Mouse (Mus musculus): Measurements from ENCODE around the gene Abcb1a.
A peak's percentile ranks its signal among the peaks of the same experiment; 100 is the strongest.

Gene Abcb1a

GRCm38 (mm10) chr5:8659911-8660737 is at the start of gene Abcb1a:
Gene Abcb1a, plus strand, starts transcription at chr5:8660077.
- peak; percentile 61 for DNase-seq (ENCODE audit: low spot score)

GRCm38 (mm10) chr5:8622071-8622595 is 37.7 kb upstream of the Abcb1a start:
- peak; percentile 65 for DNase-seq (ENCODE audit: low spot score)

DNA sequence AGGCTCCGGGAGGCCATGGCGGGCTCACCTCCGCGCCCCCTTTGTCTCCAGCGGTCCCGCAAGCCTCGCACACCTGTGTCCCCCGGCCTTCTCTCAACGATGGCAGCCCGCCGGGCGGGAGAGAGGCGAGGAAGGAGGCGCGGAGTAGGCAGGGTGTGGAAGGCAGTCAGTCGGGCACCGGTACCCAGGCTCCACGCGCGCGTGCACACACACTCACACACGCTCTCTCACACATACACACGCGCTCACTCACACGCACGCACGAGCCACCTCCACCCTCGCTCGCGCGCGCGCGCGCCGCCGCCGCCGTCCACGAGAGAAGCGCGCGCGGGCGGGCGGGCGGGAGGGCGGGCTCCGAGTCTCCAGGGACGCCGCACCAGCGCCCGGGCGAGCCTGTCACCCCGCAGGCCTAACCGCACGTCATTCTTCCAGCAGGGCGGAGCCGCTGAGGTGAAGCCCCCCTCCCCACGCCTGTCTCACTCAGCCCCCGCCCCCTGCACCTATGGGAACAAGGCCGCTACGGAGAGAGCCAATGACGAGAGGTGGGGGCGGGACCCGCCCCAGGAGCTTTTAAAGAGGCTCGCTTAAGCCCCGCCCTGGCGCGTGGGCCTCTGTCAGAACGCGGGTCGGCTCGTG is 37.2 kb upstream of the Abcb1a start, which contains the start of gene Rundc3b:
Gene Rundc3b (minus strand): TSS at position 357 of the 636 bp plus-strand sequence.
- DNase-seq (ENCODE audit: low spot score): peak; percentile 96

DNA sequence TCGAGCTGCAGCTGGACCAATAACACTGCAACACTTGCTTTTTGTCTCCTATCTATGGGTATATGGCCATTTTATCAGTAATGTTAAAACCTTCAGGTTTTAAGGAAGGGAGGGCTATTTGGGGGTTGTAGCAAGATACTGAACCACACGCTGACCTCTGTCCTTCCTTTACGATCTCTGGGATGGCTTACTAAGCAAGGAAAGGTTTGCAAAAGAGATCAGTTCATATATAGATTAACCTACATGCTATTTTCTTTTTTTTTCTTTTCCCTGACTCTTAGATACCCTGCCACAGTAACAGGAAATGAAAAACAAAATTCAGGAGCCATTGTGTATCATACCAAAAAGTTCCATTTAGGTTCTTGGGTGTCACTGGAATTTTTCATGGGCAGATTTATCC is 27.0 kb upstream of the Abcb1a start:
- DNase-seq (ENCODE audit: low spot score): no peak

DNA sequence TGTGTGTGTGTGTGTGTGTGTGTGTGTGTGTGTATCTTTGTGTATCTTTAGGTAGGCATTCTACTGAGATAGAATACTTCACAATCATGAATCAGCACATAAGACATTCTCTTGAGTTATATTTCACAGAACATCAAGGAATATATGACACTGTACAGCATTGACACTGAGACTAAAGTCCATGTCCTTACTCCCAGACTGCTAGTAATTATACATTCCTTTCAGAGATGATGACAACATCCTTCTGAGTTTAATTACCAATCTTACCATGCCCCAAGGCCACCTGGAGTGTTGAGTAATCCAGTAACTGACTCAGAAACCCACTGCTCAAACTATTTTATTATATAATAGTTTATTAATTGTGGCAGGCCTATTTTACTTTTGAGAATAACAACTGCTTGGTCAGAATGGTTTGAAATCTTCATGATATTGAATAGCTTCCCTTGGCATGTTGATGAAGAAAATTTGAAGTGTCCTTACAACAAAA is 25.3 kb upstream of the Abcb1a start:
- no peak for DNase-seq (ENCODE audit: low spot score)

DNA sequence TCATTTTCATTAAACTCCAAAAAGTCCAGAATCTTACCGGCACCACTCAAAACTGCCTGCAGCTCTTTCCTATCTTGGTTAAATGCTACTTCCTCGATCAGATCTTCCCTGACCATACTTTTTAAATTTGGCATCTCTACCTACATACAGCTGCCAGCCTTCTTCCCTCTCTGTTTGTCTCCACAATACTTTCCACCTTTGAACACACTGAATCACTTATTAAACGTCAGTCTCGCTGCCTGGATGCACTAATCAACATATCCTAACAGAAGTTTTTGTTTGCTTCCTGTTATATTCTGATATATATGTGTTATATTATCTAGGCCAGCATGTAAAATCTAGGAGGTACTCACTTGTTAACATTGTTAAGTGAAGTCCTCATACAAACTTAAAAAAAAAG is 11.6 kb upstream of the Abcb1a start:
- DNase-seq (ENCODE audit: low spot score): no peak

GRCm38 (mm10) chr5:8648774-8649173 is 11.1 kb upstream of the Abcb1a start:
- no peak for DNase-seq (ENCODE audit: low spot score)

DNA sequence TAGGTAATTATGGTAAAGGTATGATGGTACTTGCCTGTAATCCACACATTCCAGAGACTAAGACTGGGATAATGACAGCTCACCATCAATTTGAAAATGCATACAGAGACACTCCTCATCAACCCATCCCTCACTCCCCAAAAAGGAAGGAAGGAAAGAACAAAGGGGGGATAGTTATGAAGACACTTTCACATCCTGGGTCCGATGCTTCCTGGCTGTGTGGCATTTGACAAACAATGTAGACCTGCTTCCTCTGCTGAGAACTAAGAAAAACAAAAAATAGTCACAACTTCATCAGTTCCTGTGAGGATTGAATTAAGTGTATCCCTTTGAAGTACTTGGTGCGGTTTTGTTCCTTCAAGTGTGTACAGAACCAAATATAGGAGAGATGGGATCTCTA is 7.8 kb upstream of the Abcb1a start:
- DNase-seq (ENCODE audit: low spot score): no peak

DNA sequence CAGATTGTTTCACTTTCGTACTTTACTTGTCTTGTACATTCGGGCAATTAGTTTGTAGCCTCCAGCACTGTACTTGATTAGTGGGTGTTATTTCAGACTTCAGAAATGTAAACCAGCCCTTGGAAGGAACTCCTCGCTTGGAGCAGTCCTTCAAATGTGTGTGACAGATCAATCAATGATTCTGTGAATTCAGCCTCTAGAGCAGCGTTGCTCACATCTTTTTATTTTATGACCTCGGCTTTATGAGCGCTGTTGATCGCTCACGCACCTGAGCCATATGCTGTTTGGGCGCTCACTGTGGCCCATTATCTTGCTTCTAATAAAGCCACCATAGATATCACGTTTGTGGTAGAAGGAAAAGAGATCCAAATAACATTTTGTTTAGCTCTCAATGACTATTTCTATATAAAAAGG is 868 bp downstream of the Abcb1a start:
- DNase-seq (ENCODE audit: low spot score): no peak

DNA sequence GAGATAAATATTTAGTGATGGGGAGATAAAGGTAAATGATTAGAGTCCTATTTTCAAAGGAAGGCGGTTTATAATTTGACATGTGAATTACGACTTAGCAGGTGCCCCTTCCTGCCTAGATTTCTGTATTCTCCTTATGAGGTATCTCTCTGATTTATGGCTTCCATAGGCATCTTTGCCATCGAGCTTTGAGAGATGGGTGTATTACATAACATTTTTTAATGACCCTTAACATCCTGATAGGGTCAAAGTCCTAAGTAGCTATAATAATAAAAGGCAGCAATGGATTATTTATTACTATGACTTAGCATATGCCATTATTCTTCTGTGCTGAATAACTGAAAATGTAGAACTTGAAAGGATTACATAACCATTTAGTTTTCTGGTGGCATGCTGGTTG is 4.8 kb downstream of the Abcb1a start:
- DNase-seq (ENCODE audit: low spot score): no peak

GRCm38 (mm10) chr5:8667758-8668474 is 8.0 kb downstream of the Abcb1a start:
- no peak for DNase-seq (ENCODE audit: low spot score)

GRCm38 (mm10) chr5:8669606-8670005 is 9.7 kb downstream of the Abcb1a start:
- DNase-seq (ENCODE audit: low spot score): peak; percentile 66

DNA sequence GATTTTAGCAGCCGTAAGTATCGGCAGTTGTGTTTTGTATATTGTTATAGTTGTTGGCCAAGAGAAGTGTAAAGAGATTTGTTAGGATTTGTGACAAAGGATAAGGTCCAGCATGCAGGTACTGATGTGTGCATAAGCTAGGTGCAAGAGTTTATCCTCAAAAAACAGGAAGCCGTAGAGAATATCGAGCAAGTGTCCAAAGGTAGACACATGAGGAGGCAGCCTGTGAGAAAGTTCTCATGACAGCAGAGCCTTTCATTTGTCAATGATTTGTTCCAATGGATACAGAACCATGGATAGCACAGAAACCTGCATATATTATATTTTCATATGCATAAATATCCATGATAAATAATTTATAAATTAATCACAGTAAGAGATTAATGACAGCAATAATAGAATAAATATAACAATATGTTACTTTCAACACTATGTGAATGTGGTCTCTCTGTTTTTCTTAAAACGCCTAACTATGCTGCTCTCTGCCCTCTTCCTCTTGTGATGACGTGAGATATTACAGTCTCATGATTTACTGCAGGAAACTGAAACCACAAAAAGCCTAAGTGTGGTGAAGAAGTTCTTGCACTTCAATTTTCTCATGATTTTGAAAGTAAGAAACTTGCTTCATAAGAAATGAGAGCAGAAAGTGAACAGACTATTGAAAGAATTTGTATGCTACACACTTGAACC is 15.5 kb downstream of the Abcb1a start:
- peak; percentile 77 for DNase-seq (ENCODE audit: low spot score)

DNA sequence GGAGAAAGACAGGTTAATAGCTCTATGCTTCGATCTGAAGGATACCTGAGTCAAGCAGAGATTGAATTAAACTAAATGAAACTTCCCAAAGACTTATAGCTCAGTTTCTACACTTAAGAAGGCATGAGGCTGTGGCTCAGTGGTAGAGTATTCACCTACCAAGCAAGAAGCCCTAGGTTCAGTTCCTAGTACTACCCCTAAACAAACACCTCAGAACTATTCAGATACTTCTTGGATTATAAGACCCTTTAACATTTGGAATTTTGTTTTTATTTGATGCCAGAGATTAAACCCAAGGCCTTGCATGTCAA is 16.0 kb downstream of the Abcb1a start:
- DNase-seq (ENCODE audit: low spot score): no peak

DNA sequence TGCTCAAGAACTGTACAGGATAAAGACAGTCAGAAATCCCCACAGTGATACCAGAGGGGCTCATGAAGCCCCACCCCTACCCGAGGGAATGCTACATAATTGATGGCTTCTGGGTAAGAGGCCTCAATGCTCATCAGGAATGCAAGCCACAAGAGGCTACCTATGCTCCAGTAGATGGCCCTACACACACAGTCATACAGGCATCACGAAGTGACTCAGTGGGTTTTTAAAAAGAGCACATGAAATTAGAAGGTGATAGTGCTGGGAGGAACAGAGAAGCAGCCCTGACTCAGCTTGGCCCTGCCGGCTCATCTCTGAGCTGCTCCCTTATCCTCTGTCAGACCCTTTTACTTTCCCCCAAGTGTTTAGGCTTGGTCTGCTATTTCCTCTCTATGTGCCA is 21.3 kb downstream of the Abcb1a start:
- no peak for DNase-seq (ENCODE audit: low spot score)

GRCm38 (mm10) chr5:8683686-8684085 is 23.8 kb downstream of the Abcb1a start:
- DNase-seq (ENCODE audit: low spot score): no peak

- no peak for DNase-seq (ENCODE audit: low spot score)
These were observed 26.2 kb downstream of the Abcb1a start for GRCm38 (mm10) chr5:8686071-8686470.

- DNase-seq (ENCODE audit: low spot score): no peak
These were observed 27.7 kb downstream of the Abcb1a start for GRCm38 (mm10) chr5:8687550-8687949.

DNA sequence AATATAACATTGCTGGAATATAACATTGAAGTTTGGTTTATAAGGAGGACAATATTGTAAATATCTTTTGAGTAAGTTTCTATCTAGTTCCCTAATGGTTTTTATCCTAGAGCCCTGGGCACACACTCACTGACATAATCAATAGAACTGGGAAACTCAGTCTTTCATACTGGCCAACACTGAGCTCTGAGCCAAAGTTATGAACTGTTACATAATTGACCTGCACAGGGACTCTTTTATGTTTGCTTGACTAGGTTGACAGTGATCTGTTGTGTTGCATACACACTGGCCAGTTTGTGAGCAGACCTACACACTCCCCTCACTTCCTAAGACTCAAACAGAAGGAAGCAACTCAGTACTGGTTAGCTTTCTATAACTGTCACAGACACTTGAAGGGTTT is 56.2 kb downstream of the Abcb1a start:
- no peak for DNase-seq (ENCODE audit: low spot score)

GRCm38 (mm10) chr5:8719556-8719955 is 59.7 kb downstream of the Abcb1a start:
- DNase-seq (ENCODE audit: low spot score): no peak

DNA sequence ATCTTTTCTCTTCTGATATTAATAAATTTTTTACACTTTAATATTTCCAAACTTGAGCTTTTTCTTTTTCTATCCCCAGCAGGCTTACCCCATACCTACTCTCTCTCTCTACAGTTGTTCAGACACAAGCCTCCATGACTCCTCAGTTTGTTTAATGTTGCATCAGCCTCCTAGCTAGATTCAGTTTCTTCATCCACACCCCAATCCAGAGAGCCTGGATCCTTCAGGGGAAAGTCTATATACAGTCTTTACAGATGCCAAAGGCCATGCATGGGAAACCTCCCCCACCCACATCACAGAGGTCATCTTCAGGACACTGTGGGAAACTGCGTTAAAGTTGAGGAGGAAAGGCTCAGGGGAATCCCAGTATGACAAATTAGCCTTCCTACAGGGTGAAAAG is 62.3 kb downstream of the Abcb1a start:
- DNase-seq (ENCODE audit: low spot score): no peak

DNA sequence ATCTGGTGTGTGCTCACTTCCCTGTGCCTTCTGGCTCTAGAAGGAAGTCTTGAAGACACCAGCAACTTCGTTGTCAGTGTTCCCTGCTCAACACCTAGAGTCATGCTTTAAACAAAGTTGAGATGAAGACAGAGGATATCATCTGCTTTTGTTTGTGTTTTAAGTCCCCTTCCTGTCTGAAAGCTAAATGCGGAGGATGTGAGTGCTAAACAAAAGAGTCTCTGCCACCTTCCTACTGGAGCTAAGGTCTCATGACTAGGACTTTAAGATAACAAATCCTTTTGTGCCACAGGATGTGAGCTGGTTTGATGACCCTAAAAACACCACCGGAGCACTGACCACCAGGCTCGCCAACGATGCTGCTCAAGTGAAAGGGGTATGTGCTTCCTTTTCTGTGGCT is 63.0 kb downstream of the Abcb1a start:
- DNase-seq (ENCODE audit: low spot score): peak; percentile 8

Data from T-cell, adult 2 months (primary cell).